Mouse (Mus musculus) lung, adult 2 months (tissue): ENCODE measurements at regions not wholly inside any gene's neighbourhood (a gene's known extent, or its start where the extent isn't known, plus 50 kb on each side); places are given as distances from the start of the nearest gene placed in this dataset.

Experiments used
- DNase-seq: peaks from one replicate; pipeline ENCODE4 v3.0.0; 2022
- H3K4me1 ChIP-seq: fragments of 200-500 bp; 2 replicates; pipeline ENCODE4 v1.6.1; 2011; ENCODE audit warnings: low read length; ENCODE audit not compliant: control insufficient read depth, insufficient read depth
- H3K4me3 ChIP-seq: fragments of 200-500 bp; replicated peaks from 2 replicates; pipeline ENCODE3; 2011; ENCODE audit warnings: low read depth, mild to moderate bottlenecking, control low read depth, low read length; ENCODE audit errors: extremely low read depth
- CTCF ChIP-seq: fragments of 200-500 bp; IDR thresholded peaks from 2 replicates; pipeline ENCODE4 v1.5.1; 2011; ENCODE audit warnings: mild to moderate bottlenecking, low read length, control low read depth; ENCODE audit not compliant: insufficient read depth
- POLR2A ChIP-seq: fragments of 200-500 bp; IDR thresholded peaks from 2 replicates; pipeline ENCODE4 v1.6.1; 2011; ENCODE audit warnings: low read depth, mild to moderate bottlenecking, control low read depth, low read length, borderline replicate concordance; ENCODE audit errors: extremely low read depth
- WGBS: fragments of 180-500 bp; shearing (Covaris S2); methylation state at CpG from one replicate; pipeline ENCODE4 v1.1.7; 2018; 5-methylcytosine and 5-hydroxymethylcytosine counted together

- Histone ChIP-seq H3K4me3 (no peak overlapping the region), H3K4me1 (no peaks in the 10 kb centered on the region)
- TF ChIP-seq CTCF (no peak), POLR2A (no peak)
- DNase-seq, result no peak
- 57% methylated on average over 6 of the region's 6 CpGs for WGBS
These were observed 53.6 kb upstream of the Spdye4c start for GRCm38 (mm10) chr2:128537425-128537824.

GRCm38 (mm10) chr2:128538736-128539135, 52.3 kb upstream of the Spdye4c start:
- TF ChIP-seq POLR2A (no peak), CTCF (no peak)

More at GRCm38 (mm10) chr2:128538736-128539135, 52.3 kb upstream of the Spdye4c start:
- WGBS, result 88% methylated on average over 8 of the region's 8 CpGs
- no peak for DNase-seq
- Histone ChIP-seq H3K4me3 (no peak overlapping the region), H3K4me1 (no peaks in the 10 kb centered on the region)
